18 mouse cellular contexts compared by ENCODE assay signal in the genomic region with DNA sequence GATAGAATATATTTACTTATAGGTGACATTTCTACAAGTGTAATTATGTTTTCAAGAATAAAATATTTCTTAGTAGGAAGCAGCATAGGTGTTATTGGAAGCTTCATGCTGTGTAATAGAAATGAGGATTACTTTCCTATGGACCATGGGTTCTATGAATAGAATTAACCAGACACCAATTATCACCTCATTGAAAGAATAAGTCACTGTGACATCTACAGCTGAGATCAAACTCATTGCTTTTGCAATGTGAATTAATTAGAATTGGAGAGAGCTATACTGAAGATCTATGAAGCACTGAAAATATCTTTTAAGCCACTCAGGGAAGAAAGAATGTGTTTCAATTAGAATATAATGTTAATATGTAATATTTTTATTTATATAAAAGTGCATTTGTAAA.
A peak's percentile ranks its signal among the peaks of the same experiment; 100 is the strongest.
DNase-seq lines count a peak whose midpoint lies in the region; ATAC-seq lines count a peak whose summit lies in the region.
"Had no signal": no experiment of that assay in that cellular context is flagged by ENCODE, and none has a peak within 500 bp of the region (broad histone marks: within the 10 kb centered on the region; RNA-seq: fewer than 3 reads in every experiment).

No protein-coding gene starts in this region.

- H3K36me3 ChIP-seq in forebrain, embryonic 12.5 days (replicated peaks), result no peaks in the 10 kb centered on the region
- no peaks in the 10 kb centered on the region for H3K36me3 ChIP-seq in forebrain, embryonic 11.5 days (ENCODE audit: control insufficient read depth, insufficient read depth, low read length)
- no peaks in the 10 kb centered on the region for H3K36me3 ChIP-seq in forebrain, embryonic 14.5 days (ENCODE audit: control insufficient read depth, insufficient read depth, low read length)
- no peaks in the 10 kb centered on the region for H3K36me3 ChIP-seq in forebrain, embryonic 10.5 days (replicated peaks)
- H3K36me3 ChIP-seq in forebrain, embryonic 16.5 days (ENCODE audit: control insufficient read depth, insufficient read depth), result no peaks in the 10 kb centered on the region
- H3K36me3 ChIP-seq: embryonic facial prominence, embryonic 10.5 days; embryonic facial prominence, embryonic 12.5 days; G1E had no signal

- no peaks in the 10 kb centered on the region for H3K4me1 ChIP-seq in forebrain, embryonic 12.5 days
- no peaks in the 10 kb centered on the region for H3K4me1 ChIP-seq in forebrain, embryonic 11.5 days (replicated peaks; ENCODE audit: control insufficient read depth, insufficient read depth, low read length)
- no peaks in the 10 kb centered on the region for H3K4me1 ChIP-seq in forebrain, embryonic 14.5 days (ENCODE audit: control insufficient read depth, insufficient read depth, low read length)
- no peaks in the 10 kb centered on the region for H3K4me1 ChIP-seq in forebrain, embryonic 10.5 days
- H3K4me1 ChIP-seq in forebrain, embryonic 16.5 days (replicated peaks; ENCODE audit: control insufficient read depth, insufficient read depth, low read length), result peaks cover 3% of the 10 kb centered on the region
- H3K4me1 ChIP-seq: embryonic facial prominence, embryonic 10.5 days; embryonic facial prominence, embryonic 12.5 days had no signal

- no peak for DNase-seq in forebrain, embryonic 11.5 days (ENCODE audit: low spot score)
- peak; percentile 50 for DNase-seq in forebrain, embryonic 14.5 days (ENCODE audit: low spot score)
- no peak for DNase-seq in forebrain, embryonic 10.5 days (ENCODE audit: extremely low spot score, low spot score)
- DNase-seq in urinary bladder, postnatal 25 days (ENCODE audit: low spot score), result no peak
- DNase-seq: adrenal gland, adult 8-10 months; adrenal gland, postnatal 14 days; adrenal gland, postnatal 36 days; B cell, adult 2 months; cerebellum, adult 11 months had no signal

- no peak overlapping the region for H3K27ac ChIP-seq in forebrain, embryonic 12.5 days
- no peak overlapping the region for H3K27ac ChIP-seq in forebrain, embryonic 11.5 days (ENCODE audit: low read depth, low read length)
- H3K27ac ChIP-seq in forebrain, embryonic 14.5 days (ENCODE audit: low read depth, low read length), result no peak overlapping the region
- no peak overlapping the region for H3K27ac ChIP-seq in forebrain, embryonic 10.5 days
- H3K27ac ChIP-seq in forebrain, embryonic 16.5 days (ENCODE audit: low read length), result no peak overlapping the region
- H3K27ac ChIP-seq: embryonic facial prominence, embryonic 10.5 days; embryonic facial prominence, embryonic 12.5 days had no signal

- peak; percentile 46; the same call in 1 of the 2 replicates for ATAC-seq in forebrain, embryonic 12.5 days (ENCODE audit: low FRiP score)
- no peak for ATAC-seq in forebrain, embryonic 11.5 days (replicated peaks; ENCODE audit: low FRiP score)
- ATAC-seq in forebrain, embryonic 14.5 days, result no peak; the same call in 1 of the 2 replicates
- peak; percentile 61; the same call in 1 of the 2 replicates for ATAC-seq in forebrain, embryonic 16.5 days
- ATAC-seq: activated CD4-positive, CD25-positive, alpha-beta regulatory T cell, adult 4 months; CD4-positive, CD25-positive, alpha-beta regulatory T cell, adult 4 months; Patski had no signal

- no peak overlapping the region for H3K9ac ChIP-seq in forebrain, embryonic 12.5 days
- H3K9ac ChIP-seq in forebrain, embryonic 11.5 days (ENCODE audit: low read length), result no peak overlapping the region
- H3K9ac ChIP-seq in forebrain, embryonic 14.5 days (ENCODE audit: low read length), result no peak overlapping the region
- H3K9ac ChIP-seq in forebrain, embryonic 16.5 days (replicated peaks; ENCODE audit: low read depth, low read length), result no peak overlapping the region
- H3K9ac ChIP-seq: embryonic facial prominence, embryonic 12.5 days had no signal

- no peaks in the 10 kb centered on the region for H3K27me3 ChIP-seq in forebrain, embryonic 12.5 days
- no peaks in the 10 kb centered on the region for H3K27me3 ChIP-seq in forebrain, embryonic 11.5 days (ENCODE audit: control insufficient read depth, insufficient read depth, low read length)
- H3K27me3 ChIP-seq in forebrain, embryonic 14.5 days (replicated peaks; ENCODE audit: control insufficient read depth, insufficient read depth, low read length), result no peaks in the 10 kb centered on the region
- H3K27me3 ChIP-seq in forebrain, embryonic 10.5 days (ENCODE audit: poor library complexity, severe bottlenecking), result no peaks in the 10 kb centered on the region
- H3K27me3 ChIP-seq in forebrain, embryonic 16.5 days (replicated peaks; ENCODE audit: control insufficient read depth, insufficient read depth, low read length), result no peaks in the 10 kb centered on the region
- H3K27me3 ChIP-seq: CH12.LX; embryonic facial prominence, embryonic 12.5 days; Patski had no signal

- H3K9me3 ChIP-seq in forebrain, embryonic 12.5 days, result no peaks in the 10 kb centered on the region
- no peaks in the 10 kb centered on the region for H3K9me3 ChIP-seq in forebrain, embryonic 11.5 days (ENCODE audit: control insufficient read depth, low read length)
- H3K9me3 ChIP-seq in forebrain, embryonic 14.5 days (replicated peaks; ENCODE audit: control insufficient read depth, low read length), result no peaks in the 10 kb centered on the region
- no peaks in the 10 kb centered on the region for H3K9me3 ChIP-seq in forebrain, embryonic 10.5 days
- no peaks in the 10 kb centered on the region for H3K9me3 ChIP-seq in forebrain, embryonic 16.5 days (ENCODE audit: control insufficient read depth, low read length)
- H3K9me3 ChIP-seq: embryonic facial prominence, embryonic 10.5 days; embryonic facial prominence, embryonic 12.5 days; G1E had no signal

- no peak overlapping the region for H3K4me3 ChIP-seq in forebrain, embryonic 12.5 days (replicated peaks)
- H3K4me3 ChIP-seq in forebrain, embryonic 11.5 days (ENCODE audit: low read depth, low read length), result no peak overlapping the region
- H3K4me3 ChIP-seq in forebrain, embryonic 14.5 days (ENCODE audit: low read depth, low read length), result no peak overlapping the region
- H3K4me3 ChIP-seq in forebrain, embryonic 10.5 days, result no peak overlapping the region
- H3K4me3 ChIP-seq in forebrain, embryonic 16.5 days (replicated peaks; ENCODE audit: low read length), result no peak overlapping the region
- H3K4me3 ChIP-seq: embryonic facial prominence, embryonic 10.5 days; embryonic facial prominence, embryonic 12.5 days had no signal

- H3K4me2 ChIP-seq in forebrain, embryonic 12.5 days, result no peak overlapping the region
- H3K4me2 ChIP-seq in forebrain, embryonic 11.5 days (ENCODE audit: low read depth, low read length, severe bottlenecking), result no peak overlapping the region
- H3K4me2 ChIP-seq in forebrain, embryonic 14.5 days (ENCODE audit: low read length), result no peak overlapping the region
- no peak overlapping the region for H3K4me2 ChIP-seq in forebrain, embryonic 16.5 days (ENCODE audit: low read length)
- H3K4me2 ChIP-seq: embryonic facial prominence, embryonic 12.5 days had no signal

Comparison
In these comparisons a context has a peak if more than half of its experiments do, and no peak if none do; other contexts are left out.
1. ATAC-seq: peak in forebrain, embryonic 12.5 days (single experiment) and forebrain, embryonic 16.5 days (single experiment); none in forebrain, embryonic 11.5 days (single experiment) and forebrain, embryonic 14.5 days (single experiment).